Mouse (Mus musculus) heart, embryonic 12.5 days (tissue): Measurements from ENCODE around the gene Rps6ka2. TPM values are rescaled to one million over a fixed set of nuclear protein-coding genes. Genes with fewer than 3 reads are reported as not detected.
"Not testable (repeated sequence)": the region's sequence is repeated elsewhere in the genome, so short reads cannot be mapped to it uniquely, and the experiment has no call there.

Source experiments
- ATAC-seq: fragments of 200-750 bp; cut with Nextera tagmentation; 2 replicates; pipeline ENCODE4 v1.8.0; 2017; ENCODE audit warnings: moderate TSS enrichment, moderate library complexity; ENCODE audit not compliant: insufficient number of reproducible peaks, low FRiP score
- H3K27ac ChIP-seq: fragments of 300-500 bp; sonication (generic); 2 replicates; pipeline ENCODE4 v1.5.1; 2016; ENCODE audit warnings: mild to moderate bottlenecking, moderate library complexity; ENCODE audit not compliant: poor library complexity, severe bottlenecking
- H3K27me3 ChIP-seq: fragments of 300-500 bp; sonication (generic); replicated peaks from 2 replicates; pipeline ENCODE4 v1.6.1; 2016; ENCODE audit warnings: mild to moderate bottlenecking, moderate library complexity
- H3K36me3 ChIP-seq: fragments of 300-500 bp; sonication (generic); 2 replicates; pipeline ENCODE4 v1.6.1; 2016; ENCODE audit warnings: mild to moderate bottlenecking, moderate library complexity
- H3K4me1 ChIP-seq: fragments of 300-500 bp; sonication (generic); replicated peaks from 2 replicates; pipeline ENCODE4 v1.6.1; 2016; ENCODE audit warnings: mild to moderate bottlenecking
- H3K4me2 ChIP-seq: fragments of 300-500 bp; sonication (generic); 2 replicates; pipeline ENCODE4 v1.6.1; 2016; ENCODE audit warnings: mild to moderate bottlenecking, moderate library complexity
- H3K4me3 ChIP-seq: fragments of 300-500 bp; sonication (generic); 2 replicates; pipeline ENCODE4 v1.5.1; 2016; ENCODE audit warnings: mild to moderate bottlenecking
- H3K9ac ChIP-seq: fragments of 300-500 bp; sonication (generic); 2 replicates; pipeline ENCODE4 v1.6.1; 2016; ENCODE audit warnings: mild to moderate bottlenecking, moderate library complexity
- H3K9me3 ChIP-seq: fragments of 300-500 bp; sonication (generic); replicated peaks from 2 replicates; pipeline ENCODE4 v1.6.1; 2016; ENCODE audit warnings: mild to moderate bottlenecking, moderate library complexity
- WGBS: fragments of 180-500 bp; shearing (Covaris S2); methylation state at CpG from one replicate; pipeline ENCODE4 v1.1.7; 2016; 5-methylcytosine and 5-hydroxymethylcytosine counted together
- polyA plus RNA-seq: library from polyadenylated mRNA; unstranded; fragments of >200 nt; fragmentation: Nextera tagmentation; extraction: Ambion mirVana; gene quantifications from 2 replicates; pipeline ENCODE4 v1.2.1, GENCODE M21; 2016

Gene Rps6ka2
- polyA plus RNA-seq, 1 experiment from 2014 or later: 62.5 TPM

DNA sequence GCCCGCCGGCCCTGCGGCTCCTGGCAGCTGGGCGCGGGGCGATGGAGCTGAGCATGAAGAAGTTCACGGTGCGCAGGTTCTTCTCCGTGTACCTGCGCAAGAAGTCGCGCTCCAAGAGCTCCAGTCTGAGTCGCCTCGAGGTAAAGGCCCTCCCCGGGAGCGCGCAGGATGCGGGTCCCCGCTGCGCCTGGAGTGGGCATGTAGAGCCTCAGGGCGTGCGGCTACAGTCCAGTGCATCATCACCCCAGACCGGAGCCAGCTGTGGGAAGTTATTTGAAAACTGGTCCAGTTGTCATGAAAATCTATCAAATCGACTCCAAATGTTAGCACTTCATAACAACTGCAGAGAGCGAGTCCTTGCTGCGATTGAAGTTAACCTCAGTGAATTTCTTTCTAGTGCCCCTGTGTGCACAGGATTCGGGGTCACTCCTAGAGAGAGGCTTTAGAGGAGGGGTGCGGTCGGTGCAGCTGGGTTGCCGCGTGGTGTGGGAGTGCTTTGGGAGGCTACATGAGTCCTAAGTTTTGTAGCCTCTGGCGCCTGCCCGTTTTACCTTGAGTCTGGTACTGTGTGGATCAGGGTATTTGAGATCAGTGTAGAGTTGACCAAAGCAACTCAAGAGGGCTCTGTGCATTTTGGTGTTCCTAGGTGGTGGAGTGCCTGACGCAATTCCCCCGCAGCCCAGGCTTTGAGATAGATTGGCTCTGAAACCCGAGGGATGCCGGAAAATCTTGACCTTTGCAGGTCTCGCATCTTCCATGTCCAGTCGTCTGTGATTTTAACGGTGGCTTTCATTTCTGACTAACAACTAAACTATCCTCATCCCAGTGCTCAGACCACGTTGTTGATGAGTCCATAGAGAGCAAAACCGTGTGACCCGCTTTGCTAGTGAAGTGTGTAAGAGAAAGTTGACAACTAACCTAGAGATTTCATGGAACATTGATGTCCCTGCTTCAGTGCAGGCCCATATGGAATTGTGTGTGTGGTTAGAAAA, 685 bp downstream of the Rps6ka2 start:
- H3K4me1 ChIP-seq: peaks cover 47% of the 10 kb centered on the region
- H3K27me3 ChIP-seq: no peaks in the 10 kb centered on the region
- peak; percentile 11; the same call in 1 of the 2 replicates for ATAC-seq
- peak overlapping the region; percentile 78 for H3K27ac ChIP-seq
- peak overlapping the region; percentile 93 for H3K4me2 ChIP-seq
- 1% methylated on average over 43 of the region's 43 CpGs for WGBS
- H3K4me3 ChIP-seq: peak overlapping the region; percentile 99
- no peaks in the 10 kb centered on the region for H3K9me3 ChIP-seq
- H3K36me3 ChIP-seq: no peaks in the 10 kb centered on the region
- peak overlapping the region; percentile 92 for H3K9ac ChIP-seq

GRCm38 (mm10) chr17:7173331-7174028, 3.6 kb downstream of the Rps6ka2 start:
- peaks cover 61% of the 10 kb centered on the region for H3K4me1 ChIP-seq
- peak overlapping the region; percentile 39; the same call in 1 of the 2 replicates for H3K9ac ChIP-seq
- H3K27me3 ChIP-seq: no peaks in the 10 kb centered on the region
- peak overlapping the region; percentile 19 for H3K4me3 ChIP-seq
- H3K9me3 ChIP-seq: no peaks in the 10 kb centered on the region
- H3K4me2 ChIP-seq: peak overlapping the region; percentile 48
- 12% methylated on average over 15 of the region's 15 CpGs for WGBS
- no peak overlapping the region for H3K27ac ChIP-seq
- no peak for ATAC-seq
- no peaks in the 10 kb centered on the region for H3K36me3 ChIP-seq

DNA sequence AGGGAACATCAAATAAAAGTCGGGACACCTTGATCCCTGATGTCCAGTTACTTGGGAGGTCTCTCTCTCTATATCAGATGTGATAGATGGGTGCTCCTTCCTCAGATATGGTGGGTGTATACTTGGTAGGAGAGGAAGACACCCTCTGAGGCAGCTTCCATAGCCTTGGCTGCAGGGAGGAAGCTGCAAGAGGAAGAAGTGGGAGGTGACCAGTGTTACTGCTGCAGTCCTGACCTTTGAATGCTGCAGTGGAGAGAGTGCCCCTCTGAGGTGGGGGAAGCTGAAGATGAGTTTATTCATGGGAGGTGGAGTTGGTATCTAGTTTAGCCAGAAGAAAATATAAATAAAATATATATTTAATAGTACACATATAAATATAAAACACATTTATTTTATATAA, 5.4 kb downstream of the Rps6ka2 start:
- Histone ChIP-seq H3K9me3 (no peaks in the 10 kb centered on the region), H3K36me3 (no peaks in the 10 kb centered on the region), H3K4me3 (no peak overlapping the region), H3K27ac (no peak overlapping the region), H3K27me3 (no peaks in the 10 kb centered on the region), H3K9ac (no peak overlapping the region), H3K4me2 (no peak overlapping the region), H3K4me1 (peaks cover 71% of the 10 kb centered on the region)
- 80% methylated on average over 1 of the region's 1 CpGs for WGBS
- no peak for ATAC-seq

GRCm38 (mm10) chr17:7176394-7176793, 6.5 kb downstream of the Rps6ka2 start:
- Histone ChIP-seq H3K9me3 (no peaks in the 10 kb centered on the region), H3K27ac (0 out of 2 replicates have a peak overlapping the region, but pooled peaks have one; percentile 11), H3K4me3 (no peak overlapping the region), H3K9ac (no peak overlapping the region), H3K4me2 (no peak overlapping the region), H3K27me3 (no peaks in the 10 kb centered on the region), H3K36me3 (no peaks in the 10 kb centered on the region), H3K4me1 (peaks cover 75% of the 10 kb centered on the region)
- ATAC-seq: no peak
- 28% methylated on average over 2 of the region's 2 CpGs for WGBS

GRCm38 (mm10) chr17:7178196-7178595, 8.3 kb downstream of the Rps6ka2 start:
- Histone ChIP-seq H3K36me3 (no peaks in the 10 kb centered on the region), H3K4me1 (peaks cover 71% of the 10 kb centered on the region)
- ATAC-seq: no peak

DNA sequence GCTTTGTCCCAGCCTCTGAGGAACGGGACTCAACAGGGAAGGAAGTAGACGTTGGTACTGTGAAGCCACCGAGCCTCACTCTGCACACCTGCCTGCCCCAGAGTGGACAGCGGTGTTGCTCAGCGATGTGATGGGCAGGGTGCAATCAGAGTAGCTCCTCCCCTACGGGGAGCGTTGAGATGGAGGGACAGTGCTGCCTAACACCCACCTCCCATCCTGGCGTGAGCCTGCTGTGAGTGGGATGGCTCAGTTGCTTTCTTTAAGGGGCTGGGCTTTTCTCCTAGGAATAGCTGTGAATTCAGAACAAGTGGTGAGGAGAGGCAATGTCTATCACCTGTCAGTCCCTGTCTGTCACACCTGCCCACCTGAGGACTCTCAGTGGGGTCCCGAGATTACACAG, 12.3 kb downstream of the Rps6ka2 start:
- no peak overlapping the region for H3K9ac ChIP-seq
- WGBS: 44% methylated on average over 9 of the region's 9 CpGs
- H3K4me1 ChIP-seq: peaks cover 64% of the 10 kb centered on the region
- H3K9me3 ChIP-seq: no peaks in the 10 kb centered on the region
- H3K27ac ChIP-seq: no peak overlapping the region
- ATAC-seq: no peak
- no peaks in the 10 kb centered on the region for H3K27me3 ChIP-seq
- H3K4me3 ChIP-seq: no peak overlapping the region
- H3K4me2 ChIP-seq: no peak overlapping the region
- H3K36me3 ChIP-seq: peaks cover 3% of the 10 kb centered on the region; the same call in 1 of the 2 replicates

More at GRCm38 (mm10) chr17:7178196-7178595, 8.3 kb downstream of the Rps6ka2 start:
- WGBS: 90% methylated on average over 6 of the region's 6 CpGs
- Histone ChIP-seq H3K9me3 (no peaks in the 10 kb centered on the region), H3K4me2 (no peak overlapping the region), H3K4me3 (no peak overlapping the region), H3K27me3 (no peaks in the 10 kb centered on the region), H3K9ac (no peak overlapping the region), H3K27ac (no peak overlapping the region)

- whole genome bisulfite sequencing: 63% methylated on average over 1 of the region's 1 CpGs
- H3K27me3 ChIP-seq, H3K4me3 ChIP-seq, H3K4me2 ChIP-seq, H3K9ac ChIP-seq, ATAC-seq, H3K27ac ChIP-seq, H3K9me3 ChIP-seq: not testable (repeated sequence)
- Histone ChIP-seq H3K4me1 (peaks cover 27% of the 10 kb centered on the region), H3K36me3 (peaks cover 22% of the 10 kb centered on the region)
Observed at GRCm38 (mm10) chr17:7187037-7187436, 17.1 kb downstream of the Rps6ka2 start.

DNA sequence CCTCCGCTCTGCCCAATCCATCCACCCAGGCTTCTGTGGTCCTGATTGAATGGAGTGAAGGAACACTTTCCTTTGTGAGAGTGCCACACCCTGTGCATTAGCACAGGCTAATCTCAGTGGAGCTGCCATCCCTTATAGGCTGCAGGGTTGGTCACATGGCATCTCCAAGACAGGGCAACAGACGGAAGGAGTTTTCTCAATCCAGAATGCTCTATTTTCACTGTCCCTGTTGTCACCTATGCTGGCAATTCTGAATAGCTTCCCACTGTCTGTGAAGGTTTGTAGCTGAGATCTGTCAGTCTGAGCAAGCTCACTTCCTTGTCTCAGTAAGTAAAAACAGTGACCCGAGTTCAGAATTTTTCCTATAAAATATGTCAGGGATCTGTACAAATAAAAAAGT, 19.5 kb downstream of the Rps6ka2 start:
- H3K36me3 ChIP-seq: peaks cover 25% of the 10 kb centered on the region
- no peak overlapping the region for H3K9ac ChIP-seq
- H3K4me3 ChIP-seq: no peak overlapping the region
- no peaks in the 10 kb centered on the region for H3K9me3 ChIP-seq
- no peak overlapping the region for H3K27ac ChIP-seq
- 84% methylated on average over 3 of the region's 3 CpGs for WGBS
- no peak overlapping the region for H3K4me2 ChIP-seq
- peaks cover 21% of the 10 kb centered on the region for H3K4me1 ChIP-seq
- ATAC-seq: peak; percentile 18; the same call in 1 of the 2 replicates
- H3K27me3 ChIP-seq: no peaks in the 10 kb centered on the region

DNA sequence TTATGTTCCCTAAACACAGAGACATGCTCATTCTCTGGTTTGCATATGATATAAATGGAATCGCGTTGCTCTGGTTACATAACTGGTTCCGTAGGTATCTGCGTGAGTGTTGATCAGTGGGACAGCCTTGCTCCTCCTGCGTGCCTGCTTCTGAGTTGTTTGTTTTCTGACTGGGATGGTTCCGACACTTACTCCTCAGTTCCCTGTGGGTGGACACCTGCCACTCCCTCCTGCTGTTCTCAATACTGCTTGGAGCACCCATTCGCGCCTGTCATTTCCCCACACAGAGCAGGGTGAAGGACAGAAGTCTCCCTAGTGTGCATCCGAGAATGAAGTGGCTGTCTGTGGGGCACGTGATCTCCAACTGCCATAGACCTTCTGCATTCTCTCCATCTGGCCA, 20.1 kb downstream of the Rps6ka2 start:
- peaks cover 20% of the 10 kb centered on the region for H3K4me1 ChIP-seq
- H3K9me3 ChIP-seq: no peaks in the 10 kb centered on the region
- no peak overlapping the region for H3K4me2 ChIP-seq
- H3K36me3 ChIP-seq: peaks cover 25% of the 10 kb centered on the region
- ATAC-seq: no peak
- no peak overlapping the region for H3K27ac ChIP-seq
- WGBS: 82% methylated on average over 10 of the region's 10 CpGs
- H3K27me3 ChIP-seq: no peaks in the 10 kb centered on the region
- no peak overlapping the region for H3K4me3 ChIP-seq
- H3K9ac ChIP-seq: no peak overlapping the region

GRCm38 (mm10) chr17:7194140-7194840, 24.4 kb downstream of the Rps6ka2 start:
- Histone ChIP-seq H3K4me3 (no peak overlapping the region), H3K27ac (no peak overlapping the region), H3K4me1 (peaks cover 40% of the 10 kb centered on the region), H3K9me3 (no peaks in the 10 kb centered on the region), H3K9ac (no peak overlapping the region), H3K27me3 (no peaks in the 10 kb centered on the region), H3K4me2 (no peak overlapping the region), H3K36me3 (0 out of 2 replicates have a peak, but pooled peaks cover 5% of the 10 kb centered on the region)
- 66% methylated on average over 7 of the region's 7 CpGs for WGBS
- no peak for ATAC-seq
